Mouse (Mus musculus) forebrain, embryonic 14.5 days (tissue): ENCODE results near the gene Jazf1. TPM values are rescaled to one million over a fixed set of nuclear protein-coding genes. Genes with fewer than 3 reads are reported as not detected.

Experiments used
- ATAC-seq: fragments of 200-750 bp; cut with Nextera tagmentation; 2 replicates; pipeline ENCODE4 v1.8.0; 2017; ENCODE audit warnings: mild to moderate bottlenecking, moderate library complexity
- DNase-seq: peaks from one replicate; pipeline ENCODE4 v3.0.0-alpha.2; 2015; ENCODE audit warnings: low spot score
- H3K27ac ChIP-seq: fragments of 300-500 bp; sonication (generic); 2 replicates; pipeline ENCODE4 v1.5.1; 2014; ENCODE audit warnings: low read depth, mild to moderate bottlenecking, control low read depth, low read length, moderate library complexity
- H3K27me3 ChIP-seq: fragments of 300-500 bp; sonication (generic); replicated peaks from 2 replicates; pipeline ENCODE4 v1.6.1; 2014; ENCODE audit warnings: low read length, control low read depth, mixed read lengths; ENCODE audit not compliant: control insufficient read depth, insufficient read depth
- H3K36me3 ChIP-seq: fragments of 300-500 bp; sonication (generic); 2 replicates; pipeline ENCODE4 v1.6.1; 2014; ENCODE audit warnings: low read length, control low read depth; ENCODE audit not compliant: control insufficient read depth, insufficient read depth
- H3K4me1 ChIP-seq: fragments of 300-500 bp; sonication (generic); 2 replicates; pipeline ENCODE4 v1.6.1; 2014; ENCODE audit warnings: antibody characterized with exemption, low read length, control low read depth; ENCODE audit not compliant: control insufficient read depth, insufficient read depth
- H3K4me2 ChIP-seq: fragments of 300-500 bp; sonication (generic); 2 replicates; pipeline ENCODE4 v1.6.1; 2014; ENCODE audit warnings: mild to moderate bottlenecking, control low read depth, low read length
- H3K4me3 ChIP-seq: fragments of 300-500 bp; sonication (generic); 2 replicates; pipeline ENCODE4 v1.5.1; 2014; ENCODE audit warnings: low read depth, low read length, control low read depth
- H3K9ac ChIP-seq: fragments of 300-500 bp; sonication (generic); 2 replicates; pipeline ENCODE4 v1.6.1; 2014; ENCODE audit warnings: mild to moderate bottlenecking, low read length, control low read depth, moderate library complexity
- H3K9me3 ChIP-seq: fragments of 300-500 bp; sonication (generic); replicated peaks from 2 replicates; pipeline ENCODE4 v1.6.1; 2016; ENCODE audit warnings: low read length, control low read depth, mixed read lengths; ENCODE audit not compliant: control insufficient read depth
- WGBS: fragments of 180-500 bp; shearing (Covaris S2); extraction: QIAGEN DNeasy Blood & Tissue Kit; methylation state at CpG from one replicate; pipeline ENCODE4 v1.1.7; 2014; 5-methylcytosine and 5-hydroxymethylcytosine counted together
- polyA plus RNA-seq: library from polyadenylated mRNA; unstranded; fragments of >200 nt; fragmentation: Nextera tagmentation; extraction: Ambion mirVana; gene quantifications from 2 replicates; pipeline ENCODE4 v1.2.1, GENCODE M21; 2014

The Jazf1 gene
- polyA plus RNA-seq, 1 experiment from 2014 or later: 22.0 TPM

- no peak overlapping the region for H3K27ac ChIP-seq
- H3K4me2 ChIP-seq: no peak overlapping the region
- WGBS: 72% methylated on average over 6 of the region's 6 CpGs
- H3K36me3 ChIP-seq: no peaks in the 10 kb centered on the region
- ATAC-seq: no peak
- no peaks in the 10 kb centered on the region for H3K27me3 ChIP-seq
- H3K9ac ChIP-seq: no peak overlapping the region
- DNase-seq: no peak
- no peak overlapping the region for H3K4me3 ChIP-seq
- no peaks in the 10 kb centered on the region for H3K9me3 ChIP-seq
- H3K4me1 ChIP-seq: peaks cover 19% of the 10 kb centered on the region
These were observed 220.2 kb downstream of the Jazf1 start for GRCm38 (mm10) chr6:52848199-52848598.

DNA sequence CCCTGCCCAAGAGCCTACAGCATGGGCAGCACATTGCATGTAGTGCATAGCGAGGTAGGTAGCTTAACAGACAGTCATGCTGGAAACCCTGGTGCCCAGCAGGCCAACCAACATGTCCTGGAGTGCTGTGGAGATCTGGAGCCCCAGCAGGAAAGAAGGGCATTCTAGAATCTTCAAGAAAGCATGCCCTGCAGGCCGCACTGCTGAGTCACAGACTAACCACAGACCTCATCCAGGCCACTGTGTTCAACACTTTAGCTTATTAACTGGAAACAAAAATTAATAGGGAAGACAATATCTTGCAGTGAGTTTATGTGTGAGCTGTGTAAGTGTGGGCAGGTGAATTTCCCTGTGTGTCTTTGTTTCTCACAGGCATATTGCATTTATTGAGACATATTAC, 222.1 kb downstream of the Jazf1 start:
- no peak for ATAC-seq
- 91% methylated on average over 2 of the region's 2 CpGs for WGBS

GRCm38 (mm10) chr6:52844741-52845140, 223.7 kb downstream of the Jazf1 start:
- no peaks in the 10 kb centered on the region for H3K9me3 ChIP-seq
- H3K27me3 ChIP-seq: peaks cover 3% of the 10 kb centered on the region
- no peak overlapping the region for H3K9ac ChIP-seq
- DNase-seq (no peak), ATAC-seq (no peak)
- 88% methylated on average over 3 of the region's 3 CpGs for WGBS
- H3K27ac ChIP-seq: no peak overlapping the region
- no peaks in the 10 kb centered on the region for H3K4me1 ChIP-seq
- H3K36me3 ChIP-seq: no peaks in the 10 kb centered on the region
- no peak overlapping the region for H3K4me3 ChIP-seq
- no peak overlapping the region for H3K4me2 ChIP-seq

More for the DNA sequence above, 222.1 kb downstream of the Jazf1 start:
- Histone ChIP-seq H3K4me3 (no peak overlapping the region), H3K27ac (no peak overlapping the region), H3K4me1 (peaks cover 4% of the 10 kb centered on the region), H3K9ac (no peak overlapping the region), H3K27me3 (no peaks in the 10 kb centered on the region), H3K36me3 (no peaks in the 10 kb centered on the region), H3K9me3 (no peaks in the 10 kb centered on the region), H3K4me2 (no peak overlapping the region)
- no peak for DNase-seq

- no peak for ATAC-seq
- Histone ChIP-seq H3K4me3 (no peak overlapping the region), H3K9me3 (no peaks in the 10 kb centered on the region), H3K9ac (no peak overlapping the region), H3K27me3 (peaks cover 8% of the 10 kb centered on the region), H3K27ac (no peak overlapping the region), H3K4me2 (no peak overlapping the region), H3K4me1 (no peaks in the 10 kb centered on the region), H3K36me3 (no peaks in the 10 kb centered on the region)
- no peak for DNase-seq
- WGBS: 60% methylated on average over 4 of the region's 4 CpGs
These were observed 225.4 kb downstream of the Jazf1 start for GRCm38 (mm10) chr6:52843027-52843426.

DNA sequence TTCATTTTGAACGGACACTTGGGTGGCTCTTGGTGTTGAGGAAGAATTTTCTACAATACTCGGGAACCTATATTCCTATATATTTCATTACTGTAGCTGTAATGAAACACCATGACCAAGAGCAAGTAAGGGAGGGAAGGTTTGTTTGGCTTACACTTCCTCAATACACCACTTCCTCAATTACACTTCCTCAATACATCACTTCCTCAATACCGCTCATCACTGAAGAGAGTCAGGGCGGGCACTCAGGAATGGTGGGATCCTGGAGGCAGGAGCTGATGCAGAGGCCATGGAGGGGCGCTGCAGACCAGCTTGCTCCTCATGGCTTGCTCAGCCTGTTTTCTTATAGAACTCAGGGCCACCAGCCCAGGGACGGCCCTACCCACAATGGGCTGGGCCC, 225.8 kb downstream of the Jazf1 start:
- DNase-seq (no peak), ATAC-seq (no peak)
- H3K4me2 ChIP-seq: no peak overlapping the region
- H3K27me3 ChIP-seq: peaks cover 8% of the 10 kb centered on the region
- no peaks in the 10 kb centered on the region for H3K36me3 ChIP-seq
- H3K4me3 ChIP-seq: no peak overlapping the region
- no peaks in the 10 kb centered on the region for H3K9me3 ChIP-seq
- no peaks in the 10 kb centered on the region for H3K4me1 ChIP-seq
- no peak overlapping the region for H3K9ac ChIP-seq
- 83% methylated on average over 6 of the region's 6 CpGs for WGBS
- H3K27ac ChIP-seq: no peak overlapping the region

- Histone ChIP-seq H3K36me3 (no peaks in the 10 kb centered on the region), H3K27ac (no peak overlapping the region), H3K4me1 (no peaks in the 10 kb centered on the region), H3K9ac (no peak overlapping the region), H3K4me2 (no peak overlapping the region), H3K4me3 (no peak overlapping the region), H3K9me3 (no peaks in the 10 kb centered on the region), H3K27me3 (peaks cover 14% of the 10 kb centered on the region)
- ATAC-seq: no peak
- DNase-seq: no peak
- WGBS: 92% methylated on average over 2 of the region's 2 CpGs
These were observed 226.8 kb downstream of the Jazf1 start for GRCm38 (mm10) chr6:52841611-52842010.

DNA sequence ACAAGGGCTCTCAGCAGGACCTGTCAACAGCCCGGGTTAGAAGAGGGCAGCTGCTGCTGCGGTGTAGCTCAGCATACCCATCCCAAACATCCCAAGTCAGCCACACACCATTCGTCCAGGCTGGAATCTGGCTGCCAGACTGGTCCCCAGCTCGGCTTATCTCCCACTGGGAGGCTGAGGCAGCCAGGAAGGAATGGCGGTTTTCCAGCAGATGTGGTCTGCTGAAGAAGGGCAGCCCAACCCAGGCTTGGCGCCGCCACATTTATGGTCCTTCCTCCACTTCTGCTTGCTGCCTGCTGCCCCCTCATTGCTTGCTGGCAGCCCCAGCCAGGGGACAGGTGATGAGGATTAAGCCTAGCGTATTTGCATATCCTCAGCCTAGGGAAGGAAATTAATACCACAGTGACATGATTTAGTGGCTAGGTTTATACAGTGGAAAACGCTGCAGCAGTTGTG, 227.8 kb downstream of the Jazf1 start:
- Histone ChIP-seq H3K27ac (no peak overlapping the region), H3K4me2 (no peak overlapping the region), H3K9ac (no peak overlapping the region), H3K4me3 (no peak overlapping the region), H3K4me1 (no peaks in the 10 kb centered on the region), H3K36me3 (no peaks in the 10 kb centered on the region), H3K9me3 (no peaks in the 10 kb centered on the region), H3K27me3 (peaks cover 14% of the 10 kb centered on the region)
- 24% methylated on average over 9 of the region's 9 CpGs for WGBS
- ATAC-seq: no peak
- DNase-seq: peak; percentile 45

DNA sequence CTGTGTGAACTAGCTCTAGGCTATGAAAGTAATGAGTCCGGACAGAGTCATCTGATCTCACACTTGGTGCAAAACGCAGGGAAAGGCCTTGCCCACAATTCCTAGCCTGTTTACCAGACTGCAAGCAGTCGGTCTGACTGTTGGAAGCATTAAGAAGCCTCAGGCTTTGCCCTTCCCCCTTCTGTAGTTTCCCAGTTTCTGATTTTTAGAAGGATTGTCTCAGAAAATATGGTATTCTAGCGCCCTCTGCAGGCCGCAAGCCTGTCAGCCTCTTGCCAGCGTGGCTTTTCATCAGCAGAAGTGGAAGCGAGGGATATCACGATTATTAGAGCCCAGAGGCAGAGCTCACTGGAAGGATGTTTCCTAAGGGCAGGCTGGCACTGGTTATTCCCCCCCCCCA, 229.7 kb downstream of the Jazf1 start:
- H3K27ac ChIP-seq: no peak overlapping the region
- ATAC-seq (peak; percentile 82), DNase-seq (peak; percentile 97)
- no peaks in the 10 kb centered on the region for H3K36me3 ChIP-seq
- H3K4me2 ChIP-seq: no peak overlapping the region
- 1% methylated on average over 8 of the region's 8 CpGs for WGBS
- H3K4me3 ChIP-seq: no peak overlapping the region
- H3K9ac ChIP-seq: no peak overlapping the region
- peaks cover 14% of the 10 kb centered on the region for H3K27me3 ChIP-seq
- no peaks in the 10 kb centered on the region for H3K9me3 ChIP-seq
- no peaks in the 10 kb centered on the region for H3K4me1 ChIP-seq

GRCm38 (mm10) chr6:52837792-52838191, 230.6 kb downstream of the Jazf1 start:
- no peaks in the 10 kb centered on the region for H3K4me1 ChIP-seq
- 50% methylated on average over 4 of the region's 4 CpGs for WGBS
- no peaks in the 10 kb centered on the region for H3K36me3 ChIP-seq
- H3K4me3 ChIP-seq: no peak overlapping the region
- H3K27me3 ChIP-seq: peaks cover 16% of the 10 kb centered on the region
- DNase-seq: no peak
- no peaks in the 10 kb centered on the region for H3K9me3 ChIP-seq
- no peak overlapping the region for H3K27ac ChIP-seq
- ATAC-seq: no peak
- H3K9ac ChIP-seq: no peak overlapping the region
- no peak overlapping the region for H3K4me2 ChIP-seq
